38 mouse cellular contexts compared by ENCODE assay signal in genomic region chr6:128852766-128853165, GRCm38 (mm10). TPM values are rescaled to one million over a fixed set of nuclear protein-coding genes. Genes with fewer than 3 reads are reported as not detected.
DNase-seq lines count a peak whose midpoint lies in the region; ATAC-seq lines count a peak whose summit lies in the region.
"Had no signal": no experiment of that assay in that cellular context is flagged by ENCODE, and none has a peak within 500 bp of the region (broad histone marks: within the 10 kb centered on the region; RNA-seq: fewer than 3 reads in every experiment).

No protein-coding gene starts in this region.

- no peaks in the 10 kb centered on the region; the same call in 1 of the 2 replicates for H3K27me3 ChIP-seq in heart, embryonic 13.5 days (replicated peaks)
- H3K27me3 ChIP-seq: embryonic facial prominence, embryonic 13.5 days; forebrain, embryonic 13.5 days; hindbrain, embryonic 13.5 days; Patski had no signal

- no peak for ATAC-seq in CD4-positive, CD25-positive, alpha-beta regulatory T cell, adult 4 months
- no peak for ATAC-seq in heart, embryonic 13.5 days (ENCODE audit: extremely low read depth, insufficient number of reproducible peaks, low FRiP score, low TSS enrichment)
- ATAC-seq in erythroblast, adult 5-6 weeks (replicated peaks; ENCODE audit: low FRiP score, poor library complexity, severe bottlenecking): no peak
- ATAC-seq: forebrain, embryonic 13.5 days; forebrain, postnatal 0 days; hindbrain, embryonic 16.5 days; inflammation-experienced regulatory T-cells, adult 6 months; intestine, embryonic 16.5 days; Patski had no signal

- 0 out of 2 replicates have a peak overlapping the region, but pooled peaks have one; percentile 3 for H3K9ac ChIP-seq in heart, embryonic 13.5 days
- H3K9ac ChIP-seq: embryonic facial prominence, embryonic 13.5 days; forebrain, embryonic 13.5 days; forebrain, postnatal 0 days; hindbrain, embryonic 13.5 days had no signal

- H3K27ac ChIP-seq in heart, embryonic 13.5 days (replicated peaks): no peak overlapping the region
- H3K27ac ChIP-seq: embryonic facial prominence, embryonic 10.5 days; embryonic facial prominence, embryonic 13.5 days; forebrain, embryonic 10.5 days; forebrain, embryonic 13.5 days; heart, adult 2 months; heart, embryonic 10.5 days; hindbrain, embryonic 10.5 days; hindbrain, embryonic 13.5 days had no signal

- H3K9me3 ChIP-seq in heart, embryonic 13.5 days: no peaks in the 10 kb centered on the region
- H3K9me3 ChIP-seq: embryonic facial prominence, embryonic 10.5 days; embryonic facial prominence, embryonic 13.5 days; forebrain, embryonic 10.5 days; forebrain, embryonic 13.5 days; heart, embryonic 10.5 days; hindbrain, embryonic 10.5 days; hindbrain, embryonic 13.5 days had no signal

- H3K4me2 ChIP-seq in heart, embryonic 13.5 days: no peak overlapping the region
- H3K4me2 ChIP-seq: embryonic facial prominence, embryonic 13.5 days; forebrain, embryonic 13.5 days; hindbrain, embryonic 13.5 days had no signal

- peak; percentile 40 for DNase-seq in CD4-positive, CD25-positive, alpha-beta regulatory T cell, adult 2 months (ENCODE audit: low read depth, low spot score)
- no peak for DNase-seq in heart, adult 18-20 months
- DNase-seq in CD4-positive helper T cell, adult 2 months (ENCODE audit: low read depth, low spot score): peak; percentile 31
- peak; percentile 54 for DNase-seq in induced T-regulatory cell, adult 2 months (ENCODE audit: low read depth)
- DNase-seq in cerebellum, postnatal 25 days: no peak
- DNase-seq: adrenal gland, postnatal 10 days; adrenal gland, postnatal 36 days; cerebellum, adult 11 months; cerebellum, adult 2 months; cerebellum, adult 9-11 months; cerebellum, postnatal 36 days; embryo, embryonic 11 days; forebrain, postnatal 0 days; gastrocnemius, postnatal 10 days; gastrocnemius, postnatal 36 days; heart, adult 2 months; kidney, adult 18-20 months had no signal

- 58% methylated on average over 3 of the region's 3 CpGs for WGBS in heart, embryonic 13.5 days

- H3K4me1 ChIP-seq in heart, embryonic 13.5 days: peaks cover 17% of the 10 kb centered on the region
- H3K4me1 ChIP-seq: embryonic facial prominence, embryonic 13.5 days; forebrain, embryonic 13.5 days; hindbrain, embryonic 13.5 days had no signal

- no peaks in the 10 kb centered on the region for H3K36me3 ChIP-seq in heart, embryonic 13.5 days
- H3K36me3 ChIP-seq: embryonic facial prominence, embryonic 10.5 days; embryonic facial prominence, embryonic 13.5 days; forebrain, embryonic 10.5 days; G1E; heart, embryonic 10.5 days; hindbrain, embryonic 10.5 days; hindbrain, embryonic 13.5 days had no signal

- H3K4me3 ChIP-seq in heart, embryonic 13.5 days: no peak overlapping the region
- H3K4me3 ChIP-seq: embryonic facial prominence, embryonic 10.5 days; embryonic facial prominence, embryonic 13.5 days; forebrain, embryonic 10.5 days; forebrain, embryonic 13.5 days; heart, adult 2 months; heart, embryonic 10.5 days; hindbrain, embryonic 10.5 days; hindbrain, embryonic 13.5 days had no signal

RNA-seq across cellular contexts. Expression of gene Klrb1b, which starts 26.6 kb away (rescaled TPM):
- not detected for polyA plus RNA-seq in CD4-positive, CD25-positive, alpha-beta regulatory T cell, adult 4 months (2017; shearing (Covaris generic))
- polyA plus RNA-seq in heart, embryonic 13.5 days (2015; fragmentation: Nextera tagmentation; extraction: Ambion mirVana): not detected in 2 replicates
- under 1 TPM; 0.21 to 0.45 TPM for total RNA-seq in heart, adult 18-20 months (2021)
- total RNA-seq in erythroblast, adult 5-6 weeks (2015; ENCODE audit: low replicate concordance): 2.1 TPM in 1 of 2 replicates, not detected in the other
- 0.94 TPM in 1 of 2 replicates, not detected in the other for total RNA-seq in erythroblast, adult 5-6 weeks (2017; ENCODE audit: low replicate concordance)
- total RNA-seq: forebrain, postnatal 0 days; gastrocnemius, adult 18-20 months; gastrocnemius, postnatal 10 days; gastrocnemius, postnatal 36 days; heart, adult 2 months had no signal
- polyA plus RNA-seq: cerebellum, adult 2 months; cortical plate, adult 2 months; embryonic facial prominence, embryonic 10.5 days; embryonic facial prominence, embryonic 13.5 days; forebrain, embryonic 10.5 days; forebrain, embryonic 13.5 days; forebrain, postnatal 0 days; G1E; heart, embryonic 10.5 days; heart, embryonic 14.5 days; heart, postnatal 0 days; hindbrain, embryonic 10.5 days; hindbrain, embryonic 13.5 days; hindbrain, embryonic 16.5 days; Patski had no signal

RNA-seq across cellular contexts. Expression of gene Gm44511, which starts 26.7 kb away (rescaled TPM):
- not detected for polyA plus RNA-seq in CD4-positive, CD25-positive, alpha-beta regulatory T cell, adult 4 months (2017; shearing (Covaris generic))
- polyA plus RNA-seq in heart, embryonic 13.5 days (2015; fragmentation: Nextera tagmentation; extraction: Ambion mirVana): not detected in 2 replicates
- not detected for total RNA-seq in heart, adult 18-20 months (2021)
- 1.7 and 3.8 TPM in 2 replicates for total RNA-seq in erythroblast, adult 5-6 weeks (2015; ENCODE audit: low replicate concordance)
- total RNA-seq in erythroblast, adult 5-6 weeks (2017; ENCODE audit: low replicate concordance): not detected in 2 replicates
- total RNA-seq: adrenal gland, adult 18-20 months; adrenal gland, postnatal 10 days; adrenal gland, postnatal 36 days; forebrain, postnatal 0 days; G1E; gastrocnemius, adult 18-20 months; gastrocnemius, postnatal 10 days; gastrocnemius, postnatal 36 days; heart, adult 2 months; heart, postnatal 25 days had no signal
- polyA plus RNA-seq: cerebellum, adult 2 months; cortical plate, adult 2 months; embryonic facial prominence, embryonic 10.5 days; embryonic facial prominence, embryonic 13.5 days; forebrain, embryonic 10.5 days; forebrain, embryonic 13.5 days; forebrain, postnatal 0 days; G1E; heart, embryonic 10.5 days; heart, embryonic 14.5 days; heart, postnatal 0 days; hindbrain, embryonic 10.5 days; hindbrain, embryonic 13.5 days; hindbrain, embryonic 16.5 days; inflammation-experienced regulatory T-cells, adult 6 months; Patski had no signal

RNA-seq across cellular contexts. Expression of gene Clec2i, which starts 34.6 kb away (rescaled TPM):
- 100 to 1,000 TPM in 1 of 2 experiments, 10 to 100 TPM in 1; 98.3 to 104 TPM for polyA plus RNA-seq in CD4-positive, CD25-positive, alpha-beta regulatory T cell, adult 4 months (2017; shearing (Covaris generic))
- not detected in 2 replicates for polyA plus RNA-seq in heart, embryonic 13.5 days (2015; fragmentation: Nextera tagmentation; extraction: Ambion mirVana)
- total RNA-seq in heart, adult 18-20 months (2021): under 1 TPM in 1 of 2 experiments, not detected in 1; 0.62 TPM
- total RNA-seq in erythroblast, adult 5-6 weeks (2015; ENCODE audit: low replicate concordance): 2.7 and 5.4 TPM in 2 replicates
- 3.8 and 4.0 TPM in 2 replicates for total RNA-seq in erythroblast, adult 5-6 weeks (2017; ENCODE audit: low replicate concordance)
- total RNA-seq: adrenal gland, postnatal 36 days; forebrain, postnatal 0 days; gastrocnemius, adult 18-20 months had no signal
- polyA plus RNA-seq: cerebellum, adult 2 months; cortical plate, adult 2 months; embryonic facial prominence, embryonic 10.5 days; forebrain, embryonic 10.5 days; forebrain, embryonic 13.5 days; G1E; heart, embryonic 10.5 days; heart, postnatal 0 days; hindbrain, embryonic 10.5 days; hindbrain, embryonic 13.5 days; hindbrain, embryonic 16.5 days; Patski had no signal

RNA-seq across cellular contexts. Expression of gene BC035044, which starts 38.2 kb away (rescaled TPM):
- polyA plus RNA-seq in CD4-positive, CD25-positive, alpha-beta regulatory T cell, adult 4 months (2017; shearing (Covaris generic)): 1 to 10 TPM; 2.1 to 3.6 TPM
- polyA plus RNA-seq in heart, embryonic 13.5 days (2015; fragmentation: Nextera tagmentation; extraction: Ambion mirVana): 0.45 and 0.60 TPM in 2 replicates
- total RNA-seq in heart, adult 18-20 months (2021): 1 to 10 TPM in 1 of 2 experiments, under 1 TPM in 1; 0.45 to 1.4 TPM
- 11.3 and 24.5 TPM in 2 replicates for total RNA-seq in erythroblast, adult 5-6 weeks (2015; ENCODE audit: low replicate concordance)
- 14.5 and 19.4 TPM in 2 replicates for total RNA-seq in erythroblast, adult 5-6 weeks (2017; ENCODE audit: low replicate concordance)
- total RNA-seq: gastrocnemius, adult 18-20 months; gastrocnemius, postnatal 36 days had no signal
- polyA plus RNA-seq: G1E; heart, postnatal 0 days; Patski had no signal

Comparison
In these comparisons a context has a peak if more than half of its experiments do, and no peak if none do; other contexts are left out.
1. DNase-seq: peak in CD4-positive, CD25-positive, alpha-beta regulatory T cell, adult 2 months (single experiment), CD4-positive helper T cell, adult 2 months (single experiment) and induced T-regulatory cell, adult 2 months (single experiment); none in heart, adult 18-20 months (0 of 2) and cerebellum, postnatal 25 days (0 of 2).